Mouse (Mus musculus) lung, postnatal 0 days (tissue): ENCODE results near the gene Hoxc5. TPM values are rescaled to one million over a fixed set of nuclear protein-coding genes. Genes with fewer than 3 reads are reported as not detected.

ENCODE experiments used
- ATAC-seq: fragments of 200-750 bp; cut with Nextera tagmentation; 2 replicates; pipeline ENCODE4 v1.8.0; 2017; ENCODE audit warnings: moderate library complexity
- DNase-seq: peaks from one replicate; pipeline ENCODE4 v3.0.0-alpha.2; 2016; ENCODE audit warnings: low spot score
- H3K27ac ChIP-seq: fragments of 300-500 bp; sonication (generic); 2 replicates; pipeline ENCODE4 v1.5.1; 2014; ENCODE audit warnings: antibody characterized with exemption, mild to moderate bottlenecking, low read length, mixed read lengths
- H3K27me3 ChIP-seq: fragments of 300-500 bp; sonication (generic); replicated peaks from 2 replicates; pipeline ENCODE4 v1.6.1; 2014; ENCODE audit warnings: low read length, mixed read lengths; ENCODE audit not compliant: insufficient read depth
- H3K36me3 ChIP-seq: fragments of 300-500 bp; sonication (generic); 2 replicates; pipeline ENCODE4 v1.6.1; 2014; ENCODE audit warnings: low read length, mixed read lengths; ENCODE audit not compliant: insufficient read depth
- H3K4me1 ChIP-seq: fragments of 300-500 bp; sonication (generic); 2 replicates; pipeline ENCODE4 v1.6.1; 2014; ENCODE audit warnings: antibody characterized with exemption, low read depth, low read length, mixed read lengths; ENCODE audit not compliant: insufficient read depth
- H3K4me2 ChIP-seq: fragments of 300-500 bp; sonication (generic); replicated peaks from 2 replicates; pipeline ENCODE4 v1.6.1; 2014; ENCODE audit warnings: low read depth, mild to moderate bottlenecking, low read length, moderate library complexity, mixed read lengths
- H3K4me3 ChIP-seq: fragments of 300-500 bp; sonication (generic); 2 replicates; pipeline ENCODE4 v1.5.1; 2014; ENCODE audit warnings: low read depth, low read length
- H3K9ac ChIP-seq: fragments of 300-500 bp; sonication (generic); replicated peaks from 2 replicates; pipeline ENCODE4 v1.6.1; 2014; ENCODE audit warnings: low read depth, mild to moderate bottlenecking
- H3K9me3 ChIP-seq: fragments of 300-500 bp; sonication (generic); 2 replicates; pipeline ENCODE4 v1.6.1; 2016; ENCODE audit warnings: low read length, mixed read lengths
- CTCF ChIP-seq: IDR thresholded peaks from 2 replicates; pipeline ENCODE4 v1.5.1; 2016; ENCODE audit warnings: antibody characterized with exemption, mild to moderate bottlenecking
- EP300 ChIP-seq: IDR thresholded peaks from 2 replicates; pipeline ENCODE4 v1.6.1; 2016; ENCODE audit warnings: antibody characterized with exemption, mild to moderate bottlenecking, control low read depth
- WGBS: fragments of 180-500 bp; shearing (Covaris S2); extraction: QIAGEN DNeasy Blood & Tissue Kit; methylation state at CpG from one replicate; pipeline ENCODE4 v1.1.7; 2014; 5-methylcytosine and 5-hydroxymethylcytosine counted together
- polyA plus RNA-seq: library from polyadenylated mRNA; unstranded; fragments of >200 nt; fragmentation: Nextera tagmentation; extraction: Ambion mirVana; gene quantifications from 2 replicates; pipeline ENCODE4 v1.2.1, GENCODE M21; 2015

The Hoxc5 gene
- polyA plus RNA-seq, 1 experiment from 2014 or later: not detected

DNA sequence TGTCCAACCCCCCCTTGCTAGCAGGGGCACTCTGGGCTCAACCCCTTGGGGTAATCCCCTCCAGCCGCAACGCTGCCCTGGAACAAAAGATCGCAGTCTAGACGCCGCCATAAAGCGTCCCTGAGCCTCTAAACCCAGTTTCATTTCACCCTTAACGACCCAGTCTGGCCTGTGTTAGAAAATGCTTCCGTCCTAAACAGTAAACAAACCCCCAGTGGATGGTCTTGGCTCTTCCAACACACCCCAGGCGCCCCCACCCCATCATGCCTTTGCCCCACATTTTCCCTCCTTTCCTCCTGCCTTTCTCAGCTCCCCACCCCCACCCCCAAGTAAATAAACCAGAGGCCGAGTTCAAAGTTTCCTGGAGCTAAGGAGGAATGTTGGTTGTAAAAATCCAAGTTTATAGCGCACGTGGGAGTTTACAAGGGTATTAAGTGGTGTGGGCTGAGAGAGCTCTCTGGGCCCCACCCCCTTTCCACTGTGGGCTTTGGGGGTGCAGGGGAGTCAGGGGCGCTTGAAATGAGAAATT lies 7.5 kb upstream of the Hoxc5 start:
- under 1% methylated on average over 13 of the region's 13 CpGs for whole genome bisulfite sequencing
- ATAC-seq: no peak
- H3K27me3 ChIP-seq: peaks cover 78% of the 10 kb centered on the region

GRCm38 (mm10) chr15:102961728-102962127 lies 5.5 kb upstream of the Hoxc5 start:
- no peaks in the 10 kb centered on the region for H3K36me3 ChIP-seq
- H3K9me3 ChIP-seq: no peaks in the 10 kb centered on the region
- H3K27me3 ChIP-seq: peaks cover 79% of the 10 kb centered on the region
- ATAC-seq (no peak), DNase-seq (no peak)
- whole genome bisulfite sequencing: 2% methylated on average over 6 of the region's 6 CpGs
- H3K4me3 ChIP-seq: no peak overlapping the region
- TF ChIP-seq CTCF (no peak), EP300 (no peak)
- H3K9ac ChIP-seq: no peak overlapping the region
- no peak overlapping the region for H3K4me2 ChIP-seq
- H3K27ac ChIP-seq: no peak overlapping the region
- H3K4me1 ChIP-seq: no peaks in the 10 kb centered on the region

More for the DNA sequence above, 7.5 kb upstream of the Hoxc5 start:
- Histone ChIP-seq H3K9ac (no peak overlapping the region), H3K4me2 (no peak overlapping the region), H3K36me3 (no peaks in the 10 kb centered on the region), H3K4me1 (no peaks in the 10 kb centered on the region), H3K27ac (no peak overlapping the region), H3K4me3 (no peak overlapping the region), H3K9me3 (no peaks in the 10 kb centered on the region)
- DNase-seq: no peak
- TF ChIP-seq CTCF (no peak), EP300 (no peak)

DNA sequence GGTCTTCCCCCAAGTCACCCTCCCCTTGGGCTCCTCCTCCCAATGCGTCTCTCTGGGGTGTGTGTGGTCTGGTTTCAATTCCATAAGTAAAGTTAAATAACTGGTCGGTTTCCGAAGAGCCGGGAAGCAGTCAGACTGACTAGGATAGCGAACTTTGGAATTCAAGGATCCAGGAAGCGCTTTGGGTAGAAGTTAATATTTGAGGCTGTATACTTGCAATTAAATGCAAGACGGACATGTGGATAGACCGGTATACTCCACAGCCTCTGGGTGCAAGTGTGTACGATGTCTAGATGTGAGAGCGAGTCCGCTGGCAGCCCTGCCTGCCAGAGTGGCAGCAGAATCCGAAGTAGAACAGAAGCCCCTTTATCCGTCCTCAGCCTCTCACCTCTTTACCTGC lies 4.8 kb upstream of the Hoxc5 start:
- ATAC-seq (no peak), DNase-seq (no peak)
- 4% methylated on average over 13 of the region's 13 CpGs for WGBS
- Histone ChIP-seq H3K36me3 (no peaks in the 10 kb centered on the region), H3K27ac (no peak overlapping the region), H3K4me2 (no peak overlapping the region), H3K4me1 (no peaks in the 10 kb centered on the region), H3K9me3 (no peaks in the 10 kb centered on the region), H3K4me3 (no peak overlapping the region), H3K27me3 (peaks cover 79% of the 10 kb centered on the region), H3K9ac (no peak overlapping the region)
- no peak for TF ChIP-seq EP300
- TF ChIP-seq CTCF: no peak

- 5% methylated on average over 8 of the region's 8 CpGs for WGBS
- TF ChIP-seq EP300: no peak
- TF ChIP-seq CTCF: no peak
- no peaks in the 10 kb centered on the region for H3K36me3 ChIP-seq
- no peaks in the 10 kb centered on the region for H3K4me1 ChIP-seq
- ATAC-seq: no peak
- no peak overlapping the region for H3K4me2 ChIP-seq
- H3K9me3 ChIP-seq: no peaks in the 10 kb centered on the region
- no peak overlapping the region for H3K4me3 ChIP-seq
- H3K9ac ChIP-seq: no peak overlapping the region
- DNase-seq: no peak
- H3K27me3 ChIP-seq: peaks cover 78% of the 10 kb centered on the region
- no peak overlapping the region for H3K27ac ChIP-seq
These were observed 4.0 kb upstream of the Hoxc5 start for GRCm38 (mm10) chr15:102963259-102963658.

DNA sequence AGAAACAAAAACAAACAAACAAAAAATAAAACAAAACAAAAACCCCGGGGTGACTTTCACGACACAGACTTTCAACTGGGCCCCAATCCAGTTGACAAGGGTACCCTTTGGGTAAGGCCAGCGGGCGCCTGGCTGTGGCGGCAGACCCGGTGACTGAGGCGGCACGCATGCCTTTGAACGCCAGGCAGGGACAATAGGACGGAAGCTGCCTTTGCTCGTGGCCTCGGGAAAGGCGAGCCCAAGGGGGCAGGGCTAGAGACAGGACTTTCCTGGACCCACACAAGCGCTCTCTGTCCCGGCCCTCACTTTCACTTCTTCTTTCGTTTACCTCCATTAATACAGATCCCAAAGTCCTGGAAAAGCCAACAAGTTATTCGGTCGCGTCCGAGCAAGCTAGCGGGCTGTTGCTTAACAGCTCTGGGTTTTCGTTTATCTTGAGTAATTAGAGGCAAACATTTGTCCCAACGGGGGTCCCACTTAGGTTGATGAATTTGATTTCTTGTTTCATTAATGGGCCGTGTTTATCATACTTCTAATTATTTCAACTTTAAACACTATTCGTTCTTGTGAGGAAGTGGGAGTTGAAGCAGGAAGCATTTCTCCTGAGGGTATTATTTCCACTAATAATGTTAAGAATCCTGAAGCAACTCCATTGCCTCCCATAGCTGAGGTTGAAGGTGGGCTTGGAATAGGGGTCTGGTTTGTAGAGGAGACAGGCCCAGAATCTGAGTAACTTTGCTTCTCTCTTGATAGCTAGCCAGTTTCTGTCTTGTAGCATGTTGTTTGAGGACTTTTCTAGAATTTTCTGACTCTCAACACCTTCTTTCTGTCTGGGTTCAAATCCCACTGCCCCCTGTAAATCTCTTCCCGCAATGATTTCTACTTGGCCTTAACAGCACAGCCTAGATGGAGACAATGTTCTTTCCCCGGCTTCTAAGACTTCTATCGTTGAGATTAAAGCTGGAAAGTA lies 3.3 kb upstream of the Hoxc5 start:
- Histone ChIP-seq H3K9ac (no peak overlapping the region), H3K4me2 (0 out of 2 replicates have a peak overlapping the region, but pooled peaks have one; percentile 14), H3K36me3 (no peaks in the 10 kb centered on the region), H3K27me3 (peaks cover 78% of the 10 kb centered on the region), H3K4me3 (peak overlapping the region; percentile 15; the same call in 1 of the 2 replicates), H3K4me1 (no peaks in the 10 kb centered on the region), H3K9me3 (no peaks in the 10 kb centered on the region), H3K27ac (no peak overlapping the region)
- no peak for TF ChIP-seq EP300
- no peak for TF ChIP-seq CTCF
- peak; percentile 40 for DNase-seq
- WGBS: 2% methylated on average over 28 of the region's 28 CpGs
- peak; percentile 62 for ATAC-seq

DNA sequence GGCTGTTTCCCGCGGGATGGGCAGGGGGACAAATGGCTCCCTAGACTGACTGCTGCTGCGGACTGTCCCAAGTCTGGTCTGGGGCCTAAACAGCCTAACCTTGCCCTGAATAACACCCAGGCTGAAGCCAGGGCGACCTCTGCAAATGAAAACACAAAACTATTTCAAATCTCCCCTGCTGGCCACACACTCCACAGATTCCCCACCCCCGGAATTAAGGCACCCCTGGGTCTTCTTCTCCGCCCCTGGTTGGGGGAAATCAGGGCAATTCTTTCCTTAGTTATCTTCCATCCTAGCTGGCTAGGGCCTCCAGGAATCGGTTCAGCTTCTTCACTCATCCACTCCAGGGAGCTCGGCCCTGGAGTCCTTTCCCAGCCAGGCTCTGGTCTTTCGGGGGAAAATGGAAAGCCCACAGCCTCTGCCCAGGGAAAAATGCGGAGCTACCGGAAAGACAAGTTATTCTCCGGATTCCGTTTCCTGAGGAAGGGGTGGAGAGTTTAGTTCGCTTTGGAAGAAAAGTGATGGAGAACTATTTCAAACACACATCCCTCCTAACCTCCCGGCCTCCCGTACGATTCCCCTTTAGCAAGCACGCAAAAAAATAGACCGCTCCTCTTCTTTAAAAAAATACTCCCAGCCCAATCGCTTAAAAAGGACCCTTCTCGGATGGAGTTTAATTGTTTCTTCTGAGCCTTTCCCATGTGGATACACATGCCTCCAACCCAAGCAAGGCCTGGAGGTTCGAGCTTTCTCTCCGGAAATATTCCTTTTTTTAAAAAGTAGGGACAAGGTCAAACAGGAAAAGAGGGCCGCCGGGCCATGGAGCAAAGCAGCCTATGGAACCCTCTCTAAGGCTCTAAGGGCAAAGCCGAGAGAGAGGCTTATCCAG lies 2.0 kb upstream of the Hoxc5 start:
- TF ChIP-seq EP300 (no peak), CTCF (no peak)
- 5% methylated on average over 26 of the region's 26 CpGs for WGBS
- Histone ChIP-seq H3K4me2 (no peak overlapping the region), H3K27me3 (peaks cover 80% of the 10 kb centered on the region), H3K27ac (no peak overlapping the region), H3K9me3 (no peaks in the 10 kb centered on the region), H3K4me3 (no peak overlapping the region), H3K9ac (no peak overlapping the region), H3K4me1 (no peaks in the 10 kb centered on the region), H3K36me3 (no peaks in the 10 kb centered on the region)
- ATAC-seq (no peak), DNase-seq (no peak)
